Mouse (Mus musculus) hindbrain, embryonic 10.5 days (tissue): ENCODE measurements around the gene Krtap29-1. TPM values are rescaled to one million over a fixed set of nuclear protein-coding genes. Genes with fewer than 3 reads are reported as not detected.

Experiments
- DNase-seq: peaks from one replicate; pipeline ENCODE4 v3.0.0-alpha.2; 2017; ENCODE audit warnings: low spot score
- H3K27ac ChIP-seq: fragments of 300-500 bp; sonication (generic); 2 replicates; pipeline ENCODE4 v1.5.1; 2016; ENCODE audit warnings: mild to moderate bottlenecking, moderate library complexity
- H3K27me3 ChIP-seq: fragments of 300-500 bp; sonication (generic); 2 replicates; pipeline ENCODE4 v1.6.1; 2016; ENCODE audit warnings: mild to moderate bottlenecking; ENCODE audit not compliant: poor library complexity, insufficient read depth, severe bottlenecking
- H3K36me3 ChIP-seq: fragments of 300-500 bp; sonication (generic); 2 replicates; pipeline ENCODE4 v1.6.1; 2016; ENCODE audit warnings: mild to moderate bottlenecking, moderate library complexity
- H3K4me1 ChIP-seq: fragments of 300-500 bp; sonication (generic); replicated peaks from 2 replicates; pipeline ENCODE4 v1.6.1; 2016; ENCODE audit warnings: mild to moderate bottlenecking
- H3K4me3 ChIP-seq: fragments of 300-500 bp; sonication (generic); 2 replicates; pipeline ENCODE4 v1.5.1; 2016; ENCODE audit warnings: mild to moderate bottlenecking, moderate library complexity
- H3K9me3 ChIP-seq: fragments of 300-500 bp; sonication (generic); 2 replicates; pipeline ENCODE4 v1.6.1; 2016; ENCODE audit warnings: mild to moderate bottlenecking, moderate library complexity
- WGBS: fragments of 180-500 bp; shearing (Covaris S2); methylation state at CpG from one replicate; pipeline ENCODE4 v1.1.7; 2016; 5-methylcytosine and 5-hydroxymethylcytosine counted together
- polyA plus RNA-seq: library from polyadenylated mRNA; unstranded; fragments of >200 nt; fragmentation: Nextera tagmentation; extraction: Ambion mirVana; gene quantifications from 2 replicates; pipeline ENCODE4 v1.2.1, GENCODE M21; 2016

Gene Krtap29-1
- polyA plus RNA-seq: not detected in 2 replicates

GRCm38 (mm10) chr11:99978953-99979352 lies at the start of gene Krtap29-1:
Gene Krtap29-1 (minus strand): TSS chr11:99979053.
- H3K4me3 ChIP-seq: no peak within 1 kb of the TSS
- no peaks in the 10 kb centered on the region for H3K27me3 ChIP-seq
- no peaks in the 10 kb centered on the region for H3K4me1 ChIP-seq
- no peaks in the 10 kb centered on the region for H3K36me3 ChIP-seq
- H3K27ac ChIP-seq: no peak within 1 kb of the TSS
- DNase-seq: no peak
- peaks cover 4% of the 10 kb centered on the region; the same call in 1 of the 2 replicates for H3K9me3 ChIP-seq
- WGBS: 74% methylated on average over 5 of the region's 5 CpGs

GRCm38 (mm10) chr11:100021438-100021837 lies 42.6 kb upstream of the Krtap29-1 start:
- 82% methylated on average over 5 of the region's 5 CpGs for WGBS
- H3K36me3 ChIP-seq: no peaks in the 10 kb centered on the region
- H3K9me3 ChIP-seq: no peaks in the 10 kb centered on the region
- H3K4me1 ChIP-seq: peaks cover 5% of the 10 kb centered on the region
- no peak overlapping the region for H3K27ac ChIP-seq
- DNase-seq: no peak
- H3K4me3 ChIP-seq: no peak overlapping the region
- no peaks in the 10 kb centered on the region for H3K27me3 ChIP-seq

GRCm38 (mm10) chr11:100019466-100019865 lies 40.6 kb upstream of the Krtap29-1 start:
- WGBS: 97% methylated on average over 1 of the region's 1 CpGs
- Histone ChIP-seq H3K27ac (no peak overlapping the region), H3K9me3 (no peaks in the 10 kb centered on the region), H3K4me3 (no peak overlapping the region), H3K36me3 (no peaks in the 10 kb centered on the region), H3K4me1 (no peaks in the 10 kb centered on the region), H3K27me3 (no peaks in the 10 kb centered on the region)
- no peak for DNase-seq

- no peak for DNase-seq
These were observed 37.3 kb upstream of the Krtap29-1 start, which contains the start of gene Krt33a for GRCm38 (mm10) chr11:100016112-100016511. Gene Krt33a (minus strand): TSS chr11:100016212.

GRCm38 (mm10) chr11:100013691-100014171 lies 34.9 kb upstream of the Krtap29-1 start:
- no peaks in the 10 kb centered on the region for H3K36me3 ChIP-seq
- no peaks in the 10 kb centered on the region for H3K9me3 ChIP-seq
- DNase-seq: no peak
- WGBS: 84% methylated on average over 4 of the region's 4 CpGs
- no peaks in the 10 kb centered on the region for H3K4me1 ChIP-seq
- no peak overlapping the region for H3K4me3 ChIP-seq
- no peaks in the 10 kb centered on the region for H3K27me3 ChIP-seq
- H3K27ac ChIP-seq: no peak overlapping the region

More at GRCm38 (mm10) chr11:100016112-100016511, 37.3 kb upstream of the Krtap29-1 start, which contains the start of gene Krt33a:
- Histone ChIP-seq H3K4me1 (no peaks in the 10 kb centered on the region), H3K4me3 (no peak within 1 kb of the TSS), H3K36me3 (no peaks in the 10 kb centered on the region), H3K9me3 (no peaks in the 10 kb centered on the region), H3K27me3 (no peaks in the 10 kb centered on the region), H3K27ac (no peak within 1 kb of the TSS)
- 80% methylated on average over 4 of the region's 4 CpGs for WGBS

GRCm38 (mm10) chr11:100010682-100011081 lies 31.8 kb upstream of the Krtap29-1 start:
- H3K4me1 ChIP-seq: no peaks in the 10 kb centered on the region
- H3K36me3 ChIP-seq: no peaks in the 10 kb centered on the region
- no peaks in the 10 kb centered on the region for H3K9me3 ChIP-seq
- H3K4me3 ChIP-seq: no peak overlapping the region
- DNase-seq: no peak
- H3K27ac ChIP-seq: no peak overlapping the region
- 81% methylated on average over 5 of the region's 5 CpGs for WGBS
- no peaks in the 10 kb centered on the region for H3K27me3 ChIP-seq

GRCm38 (mm10) chr11:100008336-100008735 lies 29.5 kb upstream of the Krtap29-1 start:
- Histone ChIP-seq H3K4me1 (no peaks in the 10 kb centered on the region), H3K9me3 (no peaks in the 10 kb centered on the region), H3K27me3 (no peaks in the 10 kb centered on the region), H3K27ac (no peak overlapping the region), H3K4me3 (no peak overlapping the region), H3K36me3 (no peaks in the 10 kb centered on the region)
- DNase-seq: no peak
- 90% methylated on average over 5 of the region's 5 CpGs for WGBS

- no peaks in the 10 kb centered on the region for H3K9me3 ChIP-seq
- no peak for DNase-seq
- no peak overlapping the region for H3K4me3 ChIP-seq
- 49% methylated on average over 3 of the region's 3 CpGs for WGBS
- no peaks in the 10 kb centered on the region for H3K4me1 ChIP-seq
- no peak overlapping the region for H3K27ac ChIP-seq
- no peaks in the 10 kb centered on the region for H3K36me3 ChIP-seq
- H3K27me3 ChIP-seq: no peaks in the 10 kb centered on the region
These were observed 27.8 kb upstream of the Krtap29-1 start for GRCm38 (mm10) chr11:100006624-100007023.

- 89% methylated on average over 8 of the region's 8 CpGs for WGBS
- Histone ChIP-seq H3K9me3 (no peaks in the 10 kb centered on the region), H3K4me1 (no peaks in the 10 kb centered on the region), H3K27ac (no peak overlapping the region), H3K36me3 (no peaks in the 10 kb centered on the region), H3K27me3 (no peaks in the 10 kb centered on the region), H3K4me3 (no peak overlapping the region)
- no peak for DNase-seq
These were observed 27.1 kb upstream of the Krtap29-1 start for GRCm38 (mm10) chr11:100005905-100006304.

- H3K4me1 ChIP-seq: no peaks in the 10 kb centered on the region
- no peaks in the 10 kb centered on the region for H3K9me3 ChIP-seq
- peak; percentile 31 for DNase-seq
- H3K4me3 ChIP-seq: no peak overlapping the region
- H3K27me3 ChIP-seq: no peaks in the 10 kb centered on the region
- H3K27ac ChIP-seq: no peak overlapping the region
- no peaks in the 10 kb centered on the region for H3K36me3 ChIP-seq
- 31% methylated on average over 6 of the region's 6 CpGs for WGBS
These were observed 26.0 kb upstream of the Krtap29-1 start for GRCm38 (mm10) chr11:100004846-100005245.

- Histone ChIP-seq H3K9me3 (no peaks in the 10 kb centered on the region), H3K36me3 (no peaks in the 10 kb centered on the region), H3K27me3 (peaks cover 6% of the 10 kb centered on the region), H3K4me1 (no peaks in the 10 kb centered on the region), H3K27ac (no peak overlapping the region), H3K4me3 (no peak overlapping the region)
- DNase-seq: no peak
- 89% methylated on average over 7 of the region's 7 CpGs for WGBS
These were observed 20.2 kb upstream of the Krtap29-1 start for GRCm38 (mm10) chr11:99999091-99999490.

GRCm38 (mm10) chr11:99994384-99994661 lies 15.5 kb upstream of the Krtap29-1 start:
- Histone ChIP-seq H3K27ac (no peak overlapping the region), H3K4me1 (peaks cover 7% of the 10 kb centered on the region), H3K27me3 (peaks cover 24% of the 10 kb centered on the region), H3K4me3 (no peak overlapping the region), H3K9me3 (no peaks in the 10 kb centered on the region), H3K36me3 (no peaks in the 10 kb centered on the region)
- no peak for DNase-seq
- WGBS: 75% methylated on average over 4 of the region's 4 CpGs

GRCm38 (mm10) chr11:99993620-99994383 lies 14.9 kb upstream of the Krtap29-1 start, which contains the start of gene Krtap17-1:
Gene Krtap17-1 (minus strand): TSS chr11:99993994.
- peak; percentile 8 for DNase-seq
- 26% methylated on average over 26 of the region's 26 CpGs for WGBS
- Histone ChIP-seq H3K36me3 (no peaks in the 10 kb centered on the region), H3K9me3 (no peaks in the 10 kb centered on the region), H3K27ac (no peak within 1 kb of the TSS), H3K27me3 (peaks cover 24% of the 10 kb centered on the region), H3K4me1 (peaks cover 7% of the 10 kb centered on the region), H3K4me3 (peak within 1 kb of the TSS; percentile 32)
